Mouse (Mus musculus) embryonic fibroblast, embryonic 13.5 days (primary cell): Measurements from ENCODE around the gene Fbxo40. TPM values are rescaled to one million over a fixed set of nuclear protein-coding genes. Genes with fewer than 3 reads are reported as not detected.

Source experiments
- H3K27ac ChIP-seq: 2 replicates; pipeline ENCODE4 v1.5.1; 2012; ENCODE audit warnings: low read length, control low read depth, inconsistent platforms; ENCODE audit not compliant: insufficient read depth
- H3K4me1 ChIP-seq: 2 replicates; pipeline ENCODE4 v1.6.1; 2011; ENCODE audit warnings: low read length; ENCODE audit not compliant: control insufficient read depth, insufficient read depth
- H3K4me3 ChIP-seq: 2 replicates; pipeline ENCODE4 v1.5.1; 2011; ENCODE audit warnings: mild to moderate bottlenecking, control low read depth, low read length; ENCODE audit not compliant: insufficient read depth
- CTCF ChIP-seq: IDR thresholded peaks from 2 replicates; pipeline ENCODE4 v1.5.1; 2011; ENCODE audit warnings: mild to moderate bottlenecking, control low read depth, low read length, moderate library complexity, borderline replicate concordance; ENCODE audit not compliant: insufficient read depth
- POLR2A ChIP-seq: IDR thresholded peaks from 2 replicates; pipeline ENCODE4 v1.6.1; 2011; ENCODE audit warnings: low read depth, mild to moderate bottlenecking, control low read depth, low read length, moderate library complexity
- polyA plus RNA-seq: library from polyadenylated mRNA; stranded (reverse); fragments of >200 nt; gene quantifications from 2 replicates; pipeline ENCODE4 v1.2.4, GENCODE M21; 2011; ENCODE audit warnings: low read depth; ENCODE audit not compliant: missing spikeins, insufficient read length

Gene Fbxo40
- polyA plus RNA-seq, 1 experiment, result not detected

- H3K4me1 ChIP-seq, result no peaks in the 10 kb centered on the region
- no peak overlapping the region for H3K4me3 ChIP-seq
- H3K27ac ChIP-seq, result no peak overlapping the region
- TF ChIP-seq POLR2A, result no peak
- no peak for TF ChIP-seq CTCF
These were observed 58.3 kb downstream of the Fbxo40 start for GRCm38 (mm10) chr16:36931976-36932375.

GRCm38 (mm10) chr16:36931381-36931780, 58.9 kb downstream of the Fbxo40 start:
- Histone ChIP-seq H3K4me1 (no peaks in the 10 kb centered on the region), H3K4me3 (no peak overlapping the region), H3K27ac (no peak overlapping the region)
- TF ChIP-seq POLR2A (no peak), CTCF (no peak)

- no peak for TF ChIP-seq POLR2A
- no peak for TF ChIP-seq CTCF
- H3K27ac ChIP-seq, result no peak overlapping the region
- no peaks in the 10 kb centered on the region for H3K4me1 ChIP-seq
- H3K4me3 ChIP-seq, result no peak overlapping the region
These were observed 59.8 kb downstream of the Fbxo40 start for GRCm38 (mm10) chr16:36930231-36931136.

- no peaks in the 10 kb centered on the region for H3K4me1 ChIP-seq
- no peak for TF ChIP-seq POLR2A
- TF ChIP-seq CTCF, result no peak
- no peak overlapping the region for H3K4me3 ChIP-seq
- no peak overlapping the region for H3K27ac ChIP-seq
These were observed 61.1 kb downstream of the Fbxo40 start for GRCm38 (mm10) chr16:36929216-36929615.

- H3K27ac ChIP-seq, result no peak overlapping the region
- no peak overlapping the region for H3K4me3 ChIP-seq
- no peak for TF ChIP-seq CTCF
- no peak for TF ChIP-seq POLR2A
- no peaks in the 10 kb centered on the region for H3K4me1 ChIP-seq
These were observed 62.2 kb downstream of the Fbxo40 start for GRCm38 (mm10) chr16:36928106-36928500.

- H3K27ac ChIP-seq, result no peak overlapping the region
- no peaks in the 10 kb centered on the region for H3K4me1 ChIP-seq
- no peak overlapping the region for H3K4me3 ChIP-seq
- TF ChIP-seq POLR2A, result no peak
- TF ChIP-seq CTCF, result no peak
These were observed 62.7 kb downstream of the Fbxo40 start for GRCm38 (mm10) chr16:36927495-36928105.

GRCm38 (mm10) chr16:36926514-36927447, 63.5 kb downstream of the Fbxo40 start:
- H3K4me1 ChIP-seq, result no peaks in the 10 kb centered on the region
- no peak overlapping the region for H3K27ac ChIP-seq
- TF ChIP-seq CTCF (no peak), POLR2A (no peak)
- H3K4me3 ChIP-seq, result no peak overlapping the region

GRCm38 (mm10) chr16:36925797-36926196, 64.5 kb downstream of the Fbxo40 start:
- H3K4me1 ChIP-seq, result no peaks in the 10 kb centered on the region
- no peak overlapping the region for H3K4me3 ChIP-seq
- no peak overlapping the region for H3K27ac ChIP-seq
- TF ChIP-seq CTCF, result no peak
- no peak for TF ChIP-seq POLR2A

- H3K4me1 ChIP-seq, result no peaks in the 10 kb centered on the region
- no peak overlapping the region for H3K27ac ChIP-seq
- H3K4me3 ChIP-seq, result no peak overlapping the region
- TF ChIP-seq CTCF, result no peak
- TF ChIP-seq POLR2A, result no peak
These were observed 64.9 kb downstream of the Fbxo40 start for GRCm38 (mm10) chr16:36925351-36925750.
